Mouse (Mus musculus): Measurements from ENCODE around the gene Aqp3.

DNA sequence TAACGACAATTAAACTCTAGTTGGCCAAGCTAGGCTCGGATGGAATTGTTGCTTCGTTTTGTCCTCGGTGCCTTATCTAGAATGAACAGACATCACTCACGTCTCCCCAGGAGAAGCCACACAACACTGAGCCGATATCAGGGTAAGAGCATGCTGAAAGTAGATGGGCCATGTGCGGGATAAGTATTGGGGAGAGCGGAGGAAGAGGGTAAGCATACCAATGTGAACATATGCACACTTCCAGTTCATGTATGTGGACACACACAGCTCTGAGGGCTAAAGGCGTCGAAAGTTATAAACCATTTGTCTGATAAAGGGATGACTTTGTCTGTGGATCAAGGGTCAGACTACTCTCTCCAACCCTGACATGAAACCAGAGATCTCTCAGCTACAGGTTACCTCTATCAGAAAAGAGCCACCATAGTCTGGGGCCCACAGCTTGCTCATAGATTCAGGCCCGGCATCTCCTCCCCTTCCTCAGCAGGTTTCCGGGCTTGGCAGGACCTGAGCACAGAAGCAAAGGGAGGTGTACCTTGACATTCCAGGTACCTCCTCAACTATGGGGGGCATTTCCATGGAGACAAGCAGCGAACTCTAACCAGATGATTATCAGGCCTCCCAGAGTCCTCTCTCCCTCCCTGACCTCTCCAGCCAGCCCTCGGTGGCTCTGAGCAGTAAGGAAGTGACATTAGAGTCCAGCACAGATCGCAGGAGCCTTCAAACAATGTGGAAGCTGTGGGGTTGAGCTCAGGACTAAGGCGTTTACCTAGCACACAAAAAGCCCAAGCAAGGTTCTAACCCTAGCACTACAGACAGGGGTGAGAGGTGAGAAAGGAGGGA, 10.3 kb downstream of the Aqp3 start:
- TF ChIP-seq POLR2A (IDR thresholded peaks at IDR 0.05; ENCODE audit: borderline replicate concordance, control insufficient read depth, low read depth, low read length): no peak
- no peak for TF ChIP-seq CTCF (IDR thresholded peaks at IDR 0.05; ENCODE audit: control insufficient read depth, insufficient read depth, low read length)
